Mouse (Mus musculus) olfactory bulb, adult 2 months (tissue): ENCODE measurements at regions not wholly inside any gene's neighbourhood (a gene's known extent, or its start where the extent isn't known, plus 50 kb on each side); places are given as distances from the start of the nearest gene placed in this dataset.

Experiments
- CTCF ChIP-seq: fragments of 200-500 bp; IDR thresholded peaks from 2 replicates; pipeline ENCODE4 v1.5.1; 2012; ENCODE audit warnings: low read depth, mild to moderate bottlenecking, low read length, moderate library complexity; ENCODE audit not compliant: insufficient read depth
- POLR2A ChIP-seq: fragments of 200-500 bp; IDR thresholded peaks from 2 replicates; pipeline ENCODE4 v1.6.1; 2012; ENCODE audit warnings: mild to moderate bottlenecking, low read depth, low read length, moderate library complexity; ENCODE audit not compliant: insufficient read depth

DNA sequence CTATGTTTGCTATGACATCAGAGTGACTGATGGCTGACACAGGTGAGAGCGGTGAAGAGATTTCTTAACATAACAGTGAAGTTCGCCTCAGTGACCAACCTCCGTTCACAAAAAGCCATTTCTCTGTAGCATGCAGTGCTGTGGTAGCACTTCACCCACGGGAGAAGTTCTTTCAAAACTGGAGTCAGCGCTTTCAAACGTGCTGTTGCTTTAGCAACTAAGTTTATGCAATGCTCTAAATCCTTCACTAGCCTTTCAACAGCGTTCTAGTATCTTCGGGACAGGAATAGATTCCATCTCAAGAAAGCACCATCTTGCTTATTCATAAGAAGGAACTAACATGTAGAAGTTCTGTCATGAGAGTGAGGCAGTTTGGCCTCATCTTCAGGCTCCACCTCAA lies 146.5 kb upstream of the Cdyl start:
- TF ChIP-seq CTCF, result no peak
- no peak for TF ChIP-seq POLR2A
